Mouse (Mus musculus) heart, postnatal 10 days (tissue): ENCODE data around the gene Mpped2. TPM values are rescaled to one million over a fixed set of nuclear protein-coding genes. Genes with fewer than 3 reads are reported as not detected.
A peak's percentile ranks its signal among the peaks of the same experiment; 100 is the strongest.

Experiments used
- DNase-seq, 2 experiments: peaks; one replicate each; pipeline ENCODE4 v3.0.0; 2021
- intact Hi-C: fragments of 180-260 bp; cut with DNase I; formaldehyde crosslinking; loops from one replicate; pipeline ENCODE4 v1.15.1; 2025
- total RNA-seq, 2 experiments: library from RNA; stranded (reverse); gene quantifications; 2 replicates each; pipeline ENCODE4 v1.2.3; 2021

Gene Mpped2
- total RNA-seq, 2 experiments from 2014 or later, result 19.6 to 22.9 TPM

DNA sequence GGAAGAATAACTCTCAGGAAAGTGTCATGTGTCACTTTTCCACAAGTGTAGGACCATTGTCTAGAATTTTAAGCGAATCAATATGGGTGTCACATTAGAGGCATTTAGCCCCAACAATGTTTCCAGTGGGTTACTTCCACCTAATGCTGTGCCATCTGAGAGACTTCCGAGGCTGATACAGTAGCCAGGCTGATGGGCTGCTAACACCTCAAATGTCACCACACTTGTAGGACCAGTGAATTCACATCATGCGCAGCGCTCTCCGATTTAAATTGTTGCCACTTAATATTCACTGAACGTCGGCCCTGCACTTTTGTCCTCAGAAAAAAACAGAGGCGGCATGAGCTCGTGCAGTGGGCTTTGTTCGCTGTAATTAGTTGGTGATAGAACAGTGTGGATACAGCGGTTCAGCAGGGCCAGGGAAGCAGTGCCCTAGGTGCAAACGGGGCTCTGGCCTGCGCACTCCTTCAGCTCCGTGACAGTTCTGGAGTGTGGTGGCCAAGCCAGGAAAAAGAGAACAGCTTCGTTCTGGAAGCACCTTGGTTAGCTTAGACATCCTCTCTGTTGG, 42.8 kb downstream of the Mpped2 start:
- intact Hi-C loops, result no loop called here
- no peak for DNase-seq

- intact Hi-C loops, result no loop called here
- DNase-seq, result no peak
Measured at GRCm38 (mm10) chr2:106738951-106739350, 45.9 kb downstream of the Mpped2 start.

- no peak for DNase-seq
- intact Hi-C loops, result no loop called here
Measured at GRCm38 (mm10) chr2:106744086-106744485, 51.0 kb downstream of the Mpped2 start.

DNA sequence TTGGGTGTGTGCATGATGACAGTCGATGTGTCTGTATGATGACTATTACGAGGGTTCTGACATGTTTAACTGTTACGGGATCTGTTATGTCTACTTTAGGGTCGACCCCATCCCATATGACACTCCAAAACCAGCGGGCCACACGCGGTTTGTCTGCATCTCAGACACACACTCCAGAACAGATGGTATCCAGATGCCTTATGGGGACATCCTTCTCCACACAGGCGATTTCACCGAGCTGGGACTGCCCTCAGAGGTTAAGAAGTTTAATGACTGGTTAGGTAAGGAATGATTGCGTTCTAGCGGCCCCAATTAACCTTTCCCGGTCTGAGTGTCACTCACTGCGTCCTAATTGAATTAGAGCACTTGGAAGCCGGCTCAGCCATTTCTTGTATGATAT, 51.5 kb downstream of the Mpped2 start:
- intact Hi-C loops, result no loop called here
- no peak for DNase-seq

GRCm38 (mm10) chr2:106745364-106745763, 52.3 kb downstream of the Mpped2 start:
- intact Hi-C loops, result no loop called here
- no peak for DNase-seq

DNA sequence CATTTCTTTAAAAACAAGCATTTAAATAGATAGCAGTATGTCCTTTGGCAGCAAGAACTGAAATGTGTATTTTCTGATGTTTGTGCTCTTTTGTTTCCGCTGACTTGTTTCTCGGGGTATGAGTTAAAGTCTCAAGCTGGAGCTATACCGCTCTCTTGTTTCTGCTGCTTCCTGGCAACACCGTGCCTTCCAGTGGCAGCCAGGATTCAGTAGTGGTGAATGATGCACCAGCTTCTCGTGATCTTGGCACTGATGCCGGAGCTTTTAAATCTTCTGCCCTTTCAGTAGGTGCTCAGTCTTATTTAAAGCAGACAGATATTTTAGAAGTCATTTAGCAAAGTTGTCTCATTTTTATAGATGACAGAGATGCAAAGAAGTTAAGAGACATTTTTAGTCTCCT, 53.1 kb downstream of the Mpped2 start:
- intact Hi-C loops, result no loop called here
- peak; percentile 9 to 14 for DNase-seq

DNA sequence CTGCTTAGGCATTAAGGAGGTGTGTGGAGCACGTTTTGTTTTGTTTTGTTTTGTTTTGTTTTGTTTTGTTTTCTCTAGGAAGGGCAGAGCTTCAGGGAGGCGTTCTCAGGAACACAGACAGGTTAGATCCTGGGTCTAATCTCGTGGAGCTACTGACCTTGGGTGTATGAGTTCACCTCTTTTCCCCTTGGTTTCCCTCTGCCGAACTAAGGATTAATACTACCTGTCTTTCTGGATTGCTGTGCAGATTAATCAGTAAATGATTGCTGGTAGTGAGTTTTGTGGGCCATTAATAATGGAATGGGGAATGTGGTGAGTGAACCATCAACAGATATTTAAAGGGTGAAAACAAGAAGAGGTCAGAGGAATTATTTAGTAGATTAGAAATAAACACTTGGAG, 53.8 kb downstream of the Mpped2 start:
- intact Hi-C loops, result no loop called here
- no peak for DNase-seq

- DNase-seq, result no peak
- intact Hi-C loops, result no loop called here
Measured at GRCm38 (mm10) chr2:106747342-106747741, 54.3 kb downstream of the Mpped2 start.

DNA sequence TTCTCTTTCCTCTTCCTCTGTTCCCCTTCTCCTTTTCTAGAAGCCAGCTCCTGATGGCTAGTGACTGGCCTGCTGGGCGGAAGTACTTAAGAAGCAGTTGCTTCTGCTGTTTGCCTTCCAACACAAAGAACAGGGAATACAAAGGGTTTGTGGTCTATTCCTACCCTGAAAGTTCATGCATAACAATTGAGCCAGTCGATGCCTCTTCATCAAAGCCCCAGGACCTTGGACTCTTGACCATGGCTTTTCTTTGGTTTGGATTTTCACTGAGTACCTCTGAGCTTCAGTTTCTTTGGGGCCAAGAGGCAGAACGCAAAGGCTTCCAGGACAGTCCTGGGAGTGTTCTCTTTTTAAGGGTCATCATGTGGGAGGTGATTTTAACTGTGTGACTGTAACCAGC, 57.8 kb downstream of the Mpped2 start:
- intact Hi-C loops, result no loop called here
- DNase-seq, result no peak

DNA sequence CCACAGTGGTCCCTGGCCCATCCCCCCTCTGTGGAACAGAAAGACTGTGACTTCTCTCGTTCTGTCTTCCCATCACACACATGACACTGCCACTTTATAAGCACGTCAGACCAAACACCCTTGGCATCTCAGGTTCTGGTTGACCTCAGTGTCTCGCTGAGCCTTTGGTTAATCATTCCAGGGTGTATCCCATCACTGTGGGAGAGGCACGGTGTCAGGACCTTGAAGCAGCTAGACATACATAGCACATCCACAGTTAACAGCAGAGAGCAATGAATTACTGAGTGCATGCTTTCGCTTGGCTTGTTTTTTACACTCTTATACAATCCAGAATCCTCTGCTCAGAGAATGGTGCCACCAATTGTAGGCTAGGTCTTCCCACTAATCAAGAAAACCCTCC, 60.6 kb downstream of the Mpped2 start:
- DNase-seq, result no peak
- intact Hi-C loops, result no loop called here

GRCm38 (mm10) chr2:106754696-106755095, 61.6 kb downstream of the Mpped2 start:
- DNase-seq, result no peak
- intact Hi-C loops, result no loop called here

GRCm38 (mm10) chr2:106756354-106757103, 63.5 kb downstream of the Mpped2 start:
- DNase-seq, result no peak
- intact Hi-C loops, result no loop called here

DNA sequence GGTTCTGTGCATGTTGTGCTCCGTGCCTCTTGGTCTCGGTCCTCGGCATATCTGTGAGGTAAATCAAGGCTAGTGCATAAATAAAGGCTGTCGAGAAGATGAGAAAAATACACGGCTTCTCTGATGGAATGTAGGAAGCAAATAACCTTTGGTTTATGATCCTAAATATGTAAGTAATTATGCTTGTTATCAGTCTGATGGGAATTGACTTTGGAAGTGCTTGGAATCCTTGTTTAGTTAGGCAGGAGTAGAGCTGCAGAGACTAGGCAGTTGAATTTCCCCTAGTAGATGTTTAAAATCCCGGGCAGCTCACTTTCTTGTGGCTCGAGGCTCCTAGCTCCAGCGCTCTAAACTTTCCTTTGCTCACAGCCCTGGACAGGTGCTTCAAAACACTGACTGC, 69.9 kb downstream of the Mpped2 start:
- DNase-seq, result no peak
- intact Hi-C loops, result no loop called here

DNA sequence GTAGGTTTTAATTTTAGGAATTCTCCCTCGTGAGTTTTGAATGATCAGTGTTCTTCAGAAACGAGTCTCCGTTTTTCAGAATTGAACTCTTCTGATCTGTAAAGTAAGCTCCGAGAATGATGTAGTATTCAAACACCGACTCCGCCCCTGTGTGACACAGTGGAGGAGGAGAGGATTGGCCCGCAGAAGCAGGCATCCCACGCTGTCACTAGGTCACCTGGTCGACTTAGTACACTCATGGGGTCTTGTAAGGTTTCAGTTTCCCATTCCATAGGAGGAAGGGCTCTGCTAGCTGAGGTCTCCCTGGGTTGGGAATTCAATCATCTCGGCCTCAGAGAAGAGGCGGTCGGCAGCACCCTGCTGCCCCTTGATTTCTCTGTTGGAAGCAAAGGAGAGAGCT, 76.2 kb downstream of the Mpped2 start:
- DNase-seq, result no peak
- intact Hi-C loops, result no loop called here

- no peak for DNase-seq
- intact Hi-C loops, result no loop called here
Measured at GRCm38 (mm10) chr2:106772643-106773042, 79.6 kb downstream of the Mpped2 start.

DNA sequence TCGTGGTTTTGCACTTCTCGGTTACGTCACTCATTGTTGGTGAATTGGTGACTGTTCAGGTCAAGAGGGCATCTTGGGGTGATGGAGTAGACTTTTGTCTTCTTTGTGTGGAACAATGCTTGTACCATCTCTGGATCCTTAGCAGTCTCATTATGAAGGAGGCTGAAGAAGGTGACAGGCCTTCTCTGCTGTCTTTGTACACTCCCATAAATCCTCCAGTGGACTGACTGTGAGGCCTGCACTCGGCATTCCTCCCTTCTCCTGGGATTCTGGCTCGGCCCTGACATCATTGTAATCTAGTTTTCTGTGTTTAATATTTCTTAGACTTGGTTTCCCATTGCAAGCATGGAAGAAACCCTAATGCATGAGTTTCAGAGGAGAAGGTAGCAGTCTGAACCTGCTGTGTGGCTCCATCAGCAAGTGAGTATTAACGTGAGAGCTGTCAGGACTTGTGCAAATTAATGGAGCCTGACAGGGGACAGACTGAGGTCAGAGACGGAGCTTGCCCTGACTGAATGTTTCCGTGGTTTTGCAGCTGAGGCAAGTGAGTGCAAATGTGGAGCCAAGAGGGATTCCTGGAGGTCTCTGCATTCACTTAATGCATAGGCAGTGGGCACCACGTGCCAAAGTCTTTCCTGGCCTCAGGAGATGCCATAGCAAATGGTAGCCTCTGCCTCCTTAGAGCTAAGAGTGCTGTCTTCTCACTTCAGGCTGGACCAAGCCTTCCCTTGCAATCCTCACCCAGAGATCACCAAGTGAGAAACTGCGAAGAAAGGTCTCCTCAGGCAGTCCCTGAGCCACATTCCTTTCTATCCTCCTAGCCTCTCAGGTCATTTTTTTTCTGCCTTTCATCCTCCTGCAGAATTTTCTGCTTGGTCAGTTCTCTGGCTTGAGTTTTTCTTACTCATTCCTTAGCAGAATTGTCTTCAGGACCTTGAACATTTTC, 81.5 kb downstream of the Mpped2 start:
- no peak for DNase-seq
- intact Hi-C loops, result no loop called here

DNA sequence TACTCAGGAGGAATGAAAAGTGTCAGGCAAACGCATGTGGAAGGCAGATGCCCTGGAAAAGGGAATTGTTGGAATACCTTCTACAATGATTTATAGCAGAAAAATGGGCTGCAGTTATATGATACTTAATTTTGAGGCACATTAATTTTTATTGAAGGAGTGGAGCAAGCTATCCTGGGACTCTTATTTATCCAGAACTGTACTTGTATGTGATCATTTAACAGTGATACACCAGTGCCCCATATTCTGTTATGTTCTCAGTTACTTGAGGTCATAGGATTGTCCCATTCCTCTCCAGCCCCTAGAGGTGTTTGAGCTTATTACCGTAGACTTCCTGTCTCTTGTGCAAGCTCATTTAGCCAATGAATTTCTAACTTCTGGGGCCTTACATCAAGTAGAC, 82.9 kb downstream of the Mpped2 start:
- intact Hi-C loops, result no loop called here
- no peak for DNase-seq

DNA sequence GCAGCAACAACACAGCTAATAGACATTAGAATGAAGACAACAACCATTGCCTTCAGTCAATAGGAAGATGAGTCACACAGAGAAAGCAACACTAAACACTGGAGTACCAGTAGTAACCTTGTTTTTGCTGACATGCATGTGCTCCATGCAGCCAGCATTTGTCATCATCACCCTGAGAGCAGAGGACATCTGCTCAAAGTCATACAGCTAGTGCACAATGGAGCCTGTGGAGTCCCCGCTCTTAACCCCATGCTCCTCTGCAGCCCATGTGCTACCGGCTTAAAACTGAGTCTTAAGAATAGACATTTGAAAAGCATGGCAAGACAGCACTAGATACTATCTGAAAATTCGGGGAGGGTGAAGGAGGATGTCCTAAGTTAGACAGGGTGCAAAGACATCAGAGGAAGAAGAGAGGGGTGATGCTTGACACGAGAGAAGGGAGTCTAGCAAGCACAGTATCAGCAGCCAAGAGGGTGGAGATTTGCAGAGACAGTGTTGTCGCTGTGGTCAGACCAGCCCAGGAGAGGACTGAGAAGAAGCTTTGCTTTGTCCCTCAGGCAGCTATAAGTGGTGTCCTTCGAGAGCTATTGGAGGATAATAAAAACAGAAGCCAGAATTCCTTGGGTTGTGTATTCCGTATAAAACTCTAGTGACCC, 85.9 kb downstream of the Mpped2 start:
- DNase-seq, result no peak
- intact Hi-C loops, result no loop called here

GRCm38 (mm10) chr2:106781181-106782179, 88.4 kb downstream of the Mpped2 start:
- DNase-seq, result no peak
- intact Hi-C loops, result no loop called here

GRCm38 (mm10) chr2:106783311-106783710, 90.2 kb downstream of the Mpped2 start:
- intact Hi-C loops, result no loop called here
- DNase-seq, result no peak
